Mouse (Mus musculus) layer of hippocampus, postnatal 25 days (tissue): ENCODE results near the gene Mrps27. TPM values are rescaled to one million over a fixed set of nuclear protein-coding genes. Genes with fewer than 3 reads are reported as not detected.

Source experiments
- DNase-seq, 2 experiments: peaks; one replicate each; pipeline ENCODE4 v3.0.0; 2022; ENCODE audit warnings: mixed read lengths in 2 of 2, low spot score in 1 of 2; ENCODE audit errors: extremely low spot score in 1 of 2
- total RNA-seq, 2 experiments: library from RNA; stranded (reverse); gene quantifications; 2 replicates each; pipeline ENCODE4 v1.2.3; 2021

Gene Mrps27
- total RNA-seq, 2 experiments from 2014 or later, result 26.5 to 28.4 TPM

DNA sequence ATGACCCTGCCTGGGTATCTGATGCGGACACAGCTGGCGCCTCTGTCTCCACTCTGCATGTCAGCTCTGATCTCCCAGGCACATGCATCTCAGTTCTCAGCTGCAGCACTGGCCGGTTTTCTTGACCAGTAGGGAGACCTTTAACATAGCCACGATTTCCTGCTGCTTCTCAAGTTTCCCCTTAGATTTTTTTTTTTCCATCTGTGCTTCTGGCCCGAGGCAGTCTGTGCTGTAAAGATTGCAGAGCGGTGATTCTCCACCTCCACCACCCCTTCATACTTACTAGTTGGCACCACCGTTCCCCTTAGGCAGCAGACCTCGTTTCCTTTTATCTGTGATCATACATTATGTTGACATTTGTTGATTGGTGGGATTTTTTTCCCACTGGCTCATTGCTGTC, 6.6 kb downstream of the Mrps27 start:
- DNase-seq, result no peak

DNA sequence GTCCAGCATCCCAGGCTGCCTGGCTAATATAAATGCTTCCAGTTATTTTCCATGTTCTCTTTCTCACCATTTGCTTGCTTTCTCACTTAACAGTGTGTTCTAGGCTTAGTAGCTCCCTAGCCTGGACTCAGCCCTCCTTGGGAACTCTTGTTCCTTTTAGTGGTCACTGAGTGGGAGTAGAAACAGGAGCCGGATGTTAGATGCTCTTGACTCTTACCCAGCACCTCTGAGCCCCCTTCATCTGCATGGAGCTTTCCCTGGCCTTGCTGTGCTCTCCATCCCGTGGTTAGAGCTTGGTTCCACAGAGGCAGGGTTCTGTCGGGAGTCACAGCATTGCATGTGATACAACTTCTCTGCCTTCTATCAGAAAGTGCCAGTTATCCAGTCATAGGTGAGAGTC, 7.0 kb downstream of the Mrps27 start:
- DNase-seq, result no peak

- peak; percentile 83 to 84 for DNase-seq
Measured at GRCm38 (mm10) chr13:99352758-99353489, 8.3 kb downstream of the Mrps27 start.

DNA sequence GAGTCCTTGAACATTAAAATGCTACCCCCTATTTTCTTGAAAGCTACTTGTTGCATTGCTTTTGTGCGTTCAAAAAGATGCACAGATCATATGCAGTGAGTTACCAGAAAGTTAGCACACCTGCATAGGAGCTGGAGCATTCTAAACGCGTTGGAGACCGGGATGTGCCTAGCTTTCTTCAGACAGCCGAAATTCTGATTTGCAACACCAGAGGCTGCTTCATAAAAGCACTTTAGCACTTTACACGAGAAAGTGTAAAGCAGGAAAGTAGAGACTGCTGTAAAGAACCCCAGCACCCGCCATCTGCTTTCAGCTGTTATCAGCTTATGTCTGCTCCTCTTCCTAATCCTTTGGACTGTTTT, 8.9 kb downstream of the Mrps27 start:
- no peak for DNase-seq

GRCm38 (mm10) chr13:99355072-99355471, 10.5 kb downstream of the Mrps27 start:
- DNase-seq, result no peak

- DNase-seq, result no peak
Measured at GRCm38 (mm10) chr13:99355861-99356260, 11.3 kb downstream of the Mrps27 start.

- DNase-seq, result no peak
Measured at GRCm38 (mm10) chr13:99356428-99357265, 12.1 kb downstream of the Mrps27 start.

DNA sequence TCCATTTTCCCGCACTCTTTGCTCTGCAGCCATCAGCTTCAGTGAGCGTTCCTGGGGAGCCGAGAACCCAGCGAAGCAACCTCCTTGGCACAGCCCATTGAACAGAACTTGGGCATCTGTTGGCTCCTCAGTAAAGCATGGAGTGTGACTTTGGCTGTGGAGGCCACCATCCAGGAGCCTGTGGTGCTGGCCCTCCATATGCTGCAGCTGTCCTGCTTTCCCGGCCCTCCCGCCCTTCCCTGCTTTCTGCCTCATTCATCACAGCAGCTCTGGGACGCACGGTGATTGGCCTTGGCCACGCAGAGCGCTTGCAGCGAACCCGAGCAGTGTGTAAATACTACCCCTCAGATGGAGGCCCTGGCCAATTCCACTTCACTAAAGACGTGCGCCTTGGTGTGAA, 14.3 kb downstream of the Mrps27 start:
- DNase-seq, result no peak

GRCm38 (mm10) chr13:99363866-99364265, 19.3 kb downstream of the Mrps27 start:
- peak; percentile 40 to 56 for DNase-seq

GRCm38 (mm10) chr13:99366422-99367175, 22.0 kb downstream of the Mrps27 start:
- DNase-seq, result peak in 1 of 2 experiments; percentile 55

DNA sequence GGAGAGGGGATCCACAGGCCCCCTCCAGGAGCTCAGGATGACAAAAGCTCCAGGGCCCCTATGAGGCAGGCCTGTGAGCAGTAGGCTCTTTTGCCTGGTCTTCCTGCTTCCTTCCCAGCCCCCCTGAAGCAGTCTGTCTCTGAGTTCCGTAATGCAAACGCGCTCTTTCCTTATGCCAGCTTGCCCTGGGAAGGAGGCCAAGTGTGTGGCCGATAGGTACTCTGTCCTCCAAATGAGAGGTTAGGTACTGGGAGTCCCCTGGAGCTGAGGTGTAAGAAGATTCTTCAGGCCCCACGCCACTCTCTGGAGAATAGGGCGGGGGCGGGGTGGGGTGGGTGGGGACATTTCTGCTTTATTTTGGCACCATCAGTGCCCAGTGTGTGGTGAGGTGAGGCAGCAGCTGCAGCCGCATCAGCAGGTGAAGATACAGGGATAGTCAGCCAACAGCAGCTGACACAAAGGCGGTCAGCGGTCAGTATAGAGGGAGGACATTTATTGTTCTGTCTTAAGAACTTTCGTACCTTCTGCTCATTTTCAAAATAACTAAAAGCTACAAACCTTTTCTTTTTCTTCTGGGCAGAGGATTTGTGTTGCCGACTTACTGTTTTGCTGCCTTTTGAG, 23.1 kb downstream of the Mrps27 start:
- no peak for DNase-seq

DNA sequence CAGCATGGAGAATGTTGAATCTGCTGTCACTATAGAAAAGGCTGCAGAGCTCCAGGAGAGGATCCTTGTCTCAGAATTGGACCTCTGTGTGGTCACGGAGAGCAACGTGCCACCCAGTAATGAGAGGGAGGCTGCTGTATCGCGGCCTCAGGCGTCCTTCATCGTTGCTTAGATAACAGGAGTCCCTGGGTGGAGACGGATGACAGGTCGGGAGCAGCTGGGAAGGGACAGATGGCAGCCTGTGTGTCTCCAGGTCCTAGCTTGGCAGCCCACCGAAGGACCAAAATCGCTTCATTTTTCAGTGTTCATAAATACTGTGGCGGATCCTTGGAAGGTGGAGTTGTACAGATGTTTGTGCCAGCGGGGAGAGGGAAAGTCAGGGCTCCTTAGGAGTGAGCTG, 24.5 kb downstream of the Mrps27 start:
- DNase-seq, result peak in 1 of 2 experiments; percentile 14

GRCm38 (mm10) chr13:99371285-99371684, 26.7 kb downstream of the Mrps27 start:
- no peak for DNase-seq

DNA sequence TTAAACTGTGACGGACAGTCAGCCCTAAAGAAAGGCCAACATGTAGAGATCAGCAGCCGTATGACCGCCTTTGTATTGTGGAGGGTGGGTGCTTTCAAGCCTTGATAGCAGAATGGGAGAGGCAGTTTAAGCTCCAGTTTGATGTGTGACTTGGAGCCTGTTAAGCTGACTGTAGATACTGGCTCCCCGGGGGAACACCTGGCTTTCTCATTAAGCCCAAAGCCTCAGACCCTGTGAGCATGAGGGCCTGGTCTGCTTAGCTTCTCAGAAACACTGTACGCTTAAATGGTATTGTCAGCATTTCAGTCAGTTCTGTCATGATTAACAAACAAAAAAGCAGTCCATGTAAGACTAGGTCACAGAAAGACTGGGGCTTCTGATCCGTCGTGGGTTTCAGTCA, 29.1 kb downstream of the Mrps27 start:
- no peak for DNase-seq

DNA sequence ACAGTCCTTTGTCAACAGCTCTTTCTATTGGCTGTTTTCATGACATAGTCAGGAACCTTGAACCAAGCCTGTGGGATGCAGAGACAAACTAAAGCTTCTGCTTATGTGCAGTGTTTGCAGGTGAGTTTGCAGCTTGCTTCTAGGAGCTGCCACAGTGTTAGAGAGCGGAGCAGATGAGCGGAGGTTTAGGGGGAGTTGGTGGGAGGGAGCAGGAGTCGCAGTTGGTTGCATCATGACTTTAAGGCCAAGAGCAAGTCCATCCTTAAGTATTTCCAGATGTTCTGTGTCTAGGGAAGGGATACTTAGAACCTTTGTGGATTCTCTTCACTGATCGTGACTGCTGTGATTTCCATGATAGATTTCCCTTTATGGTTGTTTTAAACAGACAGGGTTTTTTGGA, 29.6 kb downstream of the Mrps27 start:
- no peak for DNase-seq

- DNase-seq, result peak; percentile 68 to 94
Measured at GRCm38 (mm10) chr13:99375550-99375949, 31.0 kb downstream of the Mrps27 start.

DNA sequence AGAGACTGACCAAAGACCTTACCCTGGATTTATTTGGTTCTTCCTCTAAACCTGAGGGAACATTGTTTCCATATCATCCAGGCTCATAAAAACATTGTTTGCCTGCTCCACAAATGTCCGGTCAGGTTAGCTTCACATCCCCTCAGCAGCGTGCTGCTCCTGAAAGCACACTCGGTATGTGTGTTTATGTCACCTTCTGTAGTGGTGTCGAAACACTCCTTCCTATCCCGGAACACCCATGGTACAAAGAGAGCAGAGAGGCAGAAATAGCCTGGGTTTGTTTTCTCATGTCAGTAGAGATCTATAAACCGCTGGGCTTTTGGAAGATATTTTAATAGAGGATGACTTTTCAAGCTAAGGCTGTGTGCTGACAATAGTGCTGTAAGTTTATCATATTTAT, 32.5 kb downstream of the Mrps27 start:
- DNase-seq, result no peak

- DNase-seq, result no peak
Measured at GRCm38 (mm10) chr13:99378223-99378622, 33.6 kb downstream of the Mrps27 start.

DNA sequence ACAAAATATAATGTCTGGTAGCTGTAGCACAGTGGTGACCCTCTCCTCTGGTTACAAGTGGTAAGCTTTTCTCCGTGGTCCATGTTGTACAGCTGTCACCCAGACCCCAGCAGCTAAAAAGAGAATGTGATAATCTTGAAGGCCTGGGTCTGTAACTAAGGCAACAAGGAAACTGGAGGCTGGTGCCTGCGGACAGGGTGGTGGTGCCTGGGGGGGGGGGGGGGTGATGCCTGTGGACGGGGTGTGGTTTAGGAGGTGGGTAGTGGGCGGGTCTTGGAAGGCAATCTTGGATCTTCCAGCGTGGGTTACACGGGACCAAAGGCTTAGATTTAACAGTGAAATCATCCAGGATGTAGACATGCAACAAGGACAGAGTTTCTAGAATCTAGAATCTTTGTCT, 37.8 kb downstream of the Mrps27 start:
- DNase-seq, result no peak

- no peak for DNase-seq
Measured at GRCm38 (mm10) chr13:99384555-99385203, 40.1 kb downstream of the Mrps27 start.
